Mouse (Mus musculus): ENCODE data around the gene Defa36.
"Not testable (repeated sequence)": the region's sequence is repeated elsewhere in the genome, so short reads cannot be mapped to it uniquely, and the experiment has no call there.

Gene Defa36

GRCm38 (mm10) chr8:21427111-21427510, at the start of gene Defa36:
Gene Defa36, plus strand, starts transcription at chr8:21427411.
- DNase-seq: not testable (repeated sequence)

GRCm38 (mm10) chr8:21378215-21378614, 49.0 kb upstream of the Defa36 start, which contains the start of gene Defa2:
Gene Defa2, plus strand, starts transcription at chr8:21378515.
- DNase-seq: not testable (repeated sequence)

GRCm38 (mm10) chr8:21391511-21391910, 35.7 kb upstream of the Defa36 start, which contains the start of gene Defa33:
Gene Defa33, plus strand, starts transcription at chr8:21391811.
- not testable (repeated sequence) for DNase-seq

- not testable (repeated sequence) for DNase-seq
Observed at GRCm38 (mm10) chr8:21456460-21456859, 29.2 kb downstream of the Defa36 start, which contains the start of gene Gm7849. Gene Gm7849, minus strand, starts transcription at chr8:21456560.

Measured in right cerebral cortex, postnatal 4 days (tissue).